Mouse (Mus musculus) heart, embryonic 14.5 days (tissue): ENCODE measurements around the gene Rbck1. TPM values are rescaled to one million over a fixed set of nuclear protein-coding genes. Genes with fewer than 3 reads are reported as not detected.

Experiments used
- ATAC-seq: fragments of 200-750 bp; cut with Nextera tagmentation; 2 replicates; pipeline ENCODE4 v1.8.0; 2017; ENCODE audit warnings: low read depth, moderate TSS enrichment; ENCODE audit not compliant: insufficient number of reproducible peaks, insufficient read depth, low FRiP score
- H3K27ac ChIP-seq, 2 experiments: fragments of 200-500 bp in 1 of 2; fragments of 300-500 bp in 1 of 2; sonication (generic) in 1 of 2; replicated peaks in 1 of 2; 2 replicates each; pipeline ENCODE4 v1.5.1; 2012 to 2014; ENCODE audit warnings: low read depth in 2 of 2, low read length in 2 of 2, control low read depth in 1 of 2, mild to moderate bottlenecking in 1 of 2, mixed read lengths in 1 of 2; ENCODE audit not compliant: control insufficient read depth in 1 of 2, insufficient read depth in 1 of 2
- H3K27me3 ChIP-seq: fragments of 300-500 bp; sonication (generic); 2 replicates; pipeline ENCODE4 v1.6.1; 2014; ENCODE audit warnings: mild to moderate bottlenecking, low read length, control low read depth; ENCODE audit not compliant: control insufficient read depth, insufficient read depth
- H3K36me3 ChIP-seq: fragments of 300-500 bp; sonication (generic); 2 replicates; pipeline ENCODE4 v1.6.1; 2014; ENCODE audit warnings: mild to moderate bottlenecking, control low read depth, low read length, mixed read lengths; ENCODE audit not compliant: control insufficient read depth, insufficient read depth
- H3K4me1 ChIP-seq, 2 experiments: fragments of 200-500 bp in 1 of 2; fragments of 300-500 bp in 1 of 2; sonication (generic) in 1 of 2; 2 replicates each; pipeline ENCODE4 v1.6.1; 2012 to 2014; ENCODE audit warnings: low read length in 2 of 2, control low read depth in 1 of 2, mixed read lengths in 1 of 2; ENCODE audit not compliant: control insufficient read depth in 2 of 2, insufficient read depth in 2 of 2
- H3K4me2 ChIP-seq: fragments of 300-500 bp; sonication (generic); 2 replicates; pipeline ENCODE4 v1.6.1; 2014; ENCODE audit warnings: mild to moderate bottlenecking, low read length
- H3K4me3 ChIP-seq, 2 experiments: fragments of 200-500 bp in 1 of 2; fragments of 300-500 bp in 1 of 2; sonication (generic) in 1 of 2; 2 replicates each; pipeline ENCODE4 v1.5.1; 2012 to 2014; ENCODE audit warnings: low read length in 2 of 2, mild to moderate bottlenecking in 2 of 2, control low read depth in 1 of 2, low read depth in 1 of 2, moderate library complexity in 1 of 2; ENCODE audit not compliant: control insufficient read depth in 1 of 2, insufficient read depth in 1 of 2
- H3K9ac ChIP-seq: fragments of 300-500 bp; sonication (generic); 2 replicates; pipeline ENCODE4 v1.6.1; 2014; ENCODE audit warnings: mild to moderate bottlenecking, low read length
- H3K9me3 ChIP-seq: fragments of 300-500 bp; sonication (generic); 2 replicates; pipeline ENCODE4 v1.6.1; 2016; ENCODE audit warnings: low read length, control low read depth; ENCODE audit not compliant: control insufficient read depth
- WGBS: fragments of 180-500 bp; shearing (Covaris S2); extraction: QIAGEN DNeasy Blood & Tissue Kit; methylation state at CpG from one replicate; pipeline ENCODE4 v1.1.7; 2014; 5-methylcytosine and 5-hydroxymethylcytosine counted together
- polyA plus RNA-seq: library from polyadenylated mRNA; unstranded; fragments of >200 nt; fragmentation: Nextera tagmentation; extraction: Ambion mirVana; gene quantifications from 2 replicates; pipeline ENCODE4 v1.2.1, GENCODE M21; 2014

Rbck1 gene
- polyA plus RNA-seq, 1 experiment from 2014 or later, result 63.1 TPM

DNA sequence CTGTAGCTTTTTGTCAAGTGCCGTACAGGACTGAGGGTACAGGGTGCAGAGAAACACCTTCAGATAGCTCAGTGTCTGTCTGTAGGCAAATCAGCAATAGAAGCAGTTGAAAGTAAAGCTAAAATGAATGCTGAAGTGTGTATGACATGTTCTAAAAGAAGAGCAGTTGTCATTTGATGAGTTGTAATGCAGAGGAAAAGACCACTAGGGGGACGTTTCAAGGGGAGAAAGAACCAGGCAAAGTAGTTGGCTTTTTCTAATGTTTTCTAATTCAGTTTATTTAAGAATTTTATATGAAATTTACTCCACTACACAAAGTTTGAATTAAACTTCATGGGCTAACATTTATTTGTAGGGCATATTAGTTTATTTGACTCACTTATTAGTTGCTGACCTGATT, 58.8 kb downstream of the Rbck1 start:
- H3K9ac ChIP-seq, result no peak overlapping the region
- no peaks in the 10 kb centered on the region for H3K27me3 ChIP-seq
- no peak overlapping the region for H3K4me2 ChIP-seq
- ATAC-seq, result no peak
- no peaks in the 10 kb centered on the region for H3K9me3 ChIP-seq
- peaks cover 85% of the 10 kb centered on the region for H3K36me3 ChIP-seq
- no peak overlapping the region for H3K27ac ChIP-seq
- no peak overlapping the region for H3K4me3 ChIP-seq
- no peaks in the 10 kb centered on the region for H3K4me1 ChIP-seq
- WGBS, result 74% methylated on average over 2 of the region's 2 CpGs

Other genes with a start within 250 kb of the Rbck1 start
- gene Srxn1, start 227.1 kb downstream of the Rbck1 start, polyA plus RNA-seq, result 5.7 and 6.1 TPM in 2 replicates
- gene Tcf15, start 189.1 kb downstream of the Rbck1 start, polyA plus RNA-seq, result 16.0 and 19.5 TPM in 2 replicates
- 72.5 and 106 TPM in 2 replicates for gene Csnk2a1, start 105.8 kb downstream of the Rbck1 start, polyA plus RNA-seq
- 31.6 and 32.2 TPM in 2 replicates for gene Tbc1d20, start 38.8 kb downstream of the Rbck1 start, polyA plus RNA-seq
- 1.8 and 1.9 TPM in 2 replicates for gene Trib3, start 11.4 kb upstream of the Rbck1 start, polyA plus RNA-seq
- gene Nrsn2, start 44.0 kb upstream of the Rbck1 start, polyA plus RNA-seq, result 2.2 and 3.8 TPM in 2 replicates
- 13.1 and 15.0 TPM in 2 replicates for gene Sox12, start 65.4 kb upstream of the Rbck1 start, polyA plus RNA-seq
- 35.7 and 36.1 TPM in 2 replicates for gene Zcchc3, start 82.4 kb upstream of the Rbck1 start, polyA plus RNA-seq
- 1.8 and 2.3 TPM in 2 replicates for gene 6820408C15Rik, start 82.9 kb upstream of the Rbck1 start, polyA plus RNA-seq
- not detected in 2 replicates for gene Defb23, start 132.0 kb upstream of the Rbck1 start, polyA plus RNA-seq
- not detected in 2 replicates for gene Defb20, start 144.4 kb upstream of the Rbck1 start, polyA plus RNA-seq
- gene Defb22, start 157.5 kb upstream of the Rbck1 start, polyA plus RNA-seq, result not detected in 2 replicates
- not detected in 2 replicates for gene Defb26, start 179.0 kb upstream of the Rbck1 start, polyA plus RNA-seq
- gene Defb28, start 185.6 kb upstream of the Rbck1 start, polyA plus RNA-seq, result not detected in 2 replicates
- gene Defb29, start 207.4 kb upstream of the Rbck1 start, polyA plus RNA-seq, result not detected in 2 replicates
- gene Gm17416, start 236.7 kb upstream of the Rbck1 start, polyA plus RNA-seq, result not detected in 2 replicates
- not detected in 2 replicates for gene Defb21, start 240.1 kb upstream of the Rbck1 start, polyA plus RNA-seq
- 1.2 TPM in 1 of 2 replicates, not detected in the other for gene Defb19, start 247.7 kb upstream of the Rbck1 start, polyA plus RNA-seq